Mouse (Mus musculus) limb, embryonic 11.5 days (tissue): ENCODE results near the gene Mpdu1. TPM values are rescaled to one million over a fixed set of nuclear protein-coding genes. Genes with fewer than 3 reads are reported as not detected.
A peak's percentile ranks its signal among the peaks of the same experiment; 100 is the strongest.
"Not testable (repeated sequence)": the region's sequence is repeated elsewhere in the genome, so short reads cannot be mapped to it uniquely, and the experiment has no call there.

Experiments used
- ATAC-seq: fragments of 200-750 bp; cut with Nextera tagmentation; 2 replicates; pipeline ENCODE4 v1.8.0; 2017; ENCODE audit warnings: low read depth; ENCODE audit not compliant: insufficient number of reproducible peaks, low FRiP score, low TSS enrichment
- DNase-seq: peaks from one replicate; pipeline ENCODE4 v3.0.0-alpha.2; 2015; ENCODE audit warnings: low spot score
- H3K27ac ChIP-seq: fragments of 300-500 bp; sonication (generic); replicated peaks from 2 replicates; pipeline ENCODE4 v1.5.1; 2014; ENCODE audit warnings: low read depth, mild to moderate bottlenecking, low read length
- H3K27me3 ChIP-seq: fragments of 300-500 bp; sonication (generic); 2 replicates; pipeline ENCODE4 v1.6.1; 2014; ENCODE audit warnings: mild to moderate bottlenecking, low read length, mixed read lengths; ENCODE audit not compliant: control insufficient read depth, insufficient read depth
- H3K36me3 ChIP-seq: fragments of 300-500 bp; sonication (generic); 2 replicates; pipeline ENCODE4 v1.6.1; 2014; ENCODE audit warnings: mild to moderate bottlenecking, low read length, moderate library complexity, mixed read lengths; ENCODE audit not compliant: control insufficient read depth, insufficient read depth
- H3K4me1 ChIP-seq: fragments of 300-500 bp; sonication (generic); 2 replicates; pipeline ENCODE4 v1.6.1; 2014; ENCODE audit warnings: low read length, mixed read lengths; ENCODE audit not compliant: control insufficient read depth, insufficient read depth
- H3K4me2 ChIP-seq: fragments of 300-500 bp; sonication (generic); 2 replicates; pipeline ENCODE4 v1.6.1; 2014; ENCODE audit warnings: low read depth, mild to moderate bottlenecking, moderate library complexity; ENCODE audit not compliant: severe bottlenecking
- H3K4me3 ChIP-seq: fragments of 300-500 bp; sonication (generic); 2 replicates; pipeline ENCODE4 v1.5.1; 2014; ENCODE audit warnings: low read depth, low read length
- H3K9ac ChIP-seq: fragments of 300-500 bp; sonication (generic); 2 replicates; pipeline ENCODE4 v1.6.1; 2014; ENCODE audit warnings: mild to moderate bottlenecking, low read length
- H3K9me3 ChIP-seq: fragments of 300-500 bp; sonication (generic); 2 replicates; pipeline ENCODE4 v1.6.1; 2016; ENCODE audit warnings: low read length; ENCODE audit not compliant: control insufficient read depth
- WGBS: fragments of 180-500 bp; shearing (Covaris S2); extraction: QIAGEN DNeasy Blood & Tissue Kit; methylation state at CpG from one replicate; pipeline ENCODE4 v1.1.7; 2014; 5-methylcytosine and 5-hydroxymethylcytosine counted together
- polyA plus RNA-seq: library from polyadenylated mRNA; unstranded; fragments of >200 nt; fragmentation: Nextera tagmentation; extraction: Ambion mirVana; gene quantifications from 2 replicates; pipeline ENCODE4 v1.2.1, GENCODE M21; 2014

Gene Mpdu1
- polyA plus RNA-seq, 1 experiment from 2014 or later, result 41.0 TPM

- Histone ChIP-seq H3K27ac (no peak overlapping the region), H3K4me1 (no peaks in the 10 kb centered on the region), H3K36me3 (no peaks in the 10 kb centered on the region), H3K27me3 (no peaks in the 10 kb centered on the region), H3K4me2 (no peak overlapping the region), H3K9me3 (no peaks in the 10 kb centered on the region), H3K9ac (no peak overlapping the region), H3K4me3 (no peak overlapping the region)
- no peak for ATAC-seq
- no peak for DNase-seq
- WGBS, result 69% methylated on average over 1 of the region's 1 CpGs
Measured at GRCm38 (mm10) chr11:69629802-69630201, 32.6 kb downstream of the Mpdu1 start.

GRCm38 (mm10) chr11:69628286-69628685 lies 34.2 kb downstream of the Mpdu1 start:
- no peak overlapping the region for H3K9ac ChIP-seq
- H3K4me3 ChIP-seq, result no peak overlapping the region
- DNase-seq (peak; percentile 91), ATAC-seq (no peak)
- H3K4me1 ChIP-seq, result no peaks in the 10 kb centered on the region
- WGBS, result 33% methylated on average over 6 of the region's 6 CpGs
- H3K9me3 ChIP-seq, result no peaks in the 10 kb centered on the region
- no peaks in the 10 kb centered on the region for H3K27me3 ChIP-seq
- H3K36me3 ChIP-seq, result no peaks in the 10 kb centered on the region
- no peak overlapping the region for H3K4me2 ChIP-seq
- no peak overlapping the region for H3K27ac ChIP-seq

- H3K4me2 ChIP-seq, DNase-seq, H3K4me1 ChIP-seq, H3K27ac ChIP-seq, H3K9ac ChIP-seq, H3K27me3 ChIP-seq, H3K9me3 ChIP-seq, ATAC-seq, H3K36me3 ChIP-seq, H3K4me3 ChIP-seq: not testable (repeated sequence)
- 85% methylated on average over 2 of the region's 2 CpGs for WGBS
Measured at GRCm38 (mm10) chr11:69624339-69624738, 38.1 kb downstream of the Mpdu1 start.

GRCm38 (mm10) chr11:69623006-69623405 lies 39.4 kb downstream of the Mpdu1 start:
- no peak for DNase-seq
- Histone ChIP-seq H3K36me3 (no peaks in the 10 kb centered on the region), H3K27me3 (no peaks in the 10 kb centered on the region), H3K4me3 (no peak overlapping the region), H3K27ac (no peak overlapping the region), H3K4me2 (no peak overlapping the region), H3K9ac (no peak overlapping the region), H3K9me3 (no peaks in the 10 kb centered on the region), H3K4me1 (peaks cover 8% of the 10 kb centered on the region)
- ATAC-seq, result no peak
- WGBS, result 69% methylated on average over 4 of the region's 4 CpGs

- peak overlapping the region; percentile 60 for H3K9ac ChIP-seq
- 0 out of 2 replicates have a peak, but pooled peaks have one; percentile 13 for ATAC-seq
- peak overlapping the region; percentile 70 for H3K4me2 ChIP-seq
- no peak overlapping the region for H3K27ac ChIP-seq
- DNase-seq, result no peak
- no peaks in the 10 kb centered on the region for H3K36me3 ChIP-seq
- peak overlapping the region; percentile 34 for H3K4me3 ChIP-seq
- H3K9me3 ChIP-seq, result no peaks in the 10 kb centered on the region
- no peaks in the 10 kb centered on the region for H3K27me3 ChIP-seq
- 47% methylated on average over 6 of the region's 6 CpGs for WGBS
- peaks cover 8% of the 10 kb centered on the region for H3K4me1 ChIP-seq
Measured at GRCm38 (mm10) chr11:69622406-69622805, 40.0 kb downstream of the Mpdu1 start.

DNA sequence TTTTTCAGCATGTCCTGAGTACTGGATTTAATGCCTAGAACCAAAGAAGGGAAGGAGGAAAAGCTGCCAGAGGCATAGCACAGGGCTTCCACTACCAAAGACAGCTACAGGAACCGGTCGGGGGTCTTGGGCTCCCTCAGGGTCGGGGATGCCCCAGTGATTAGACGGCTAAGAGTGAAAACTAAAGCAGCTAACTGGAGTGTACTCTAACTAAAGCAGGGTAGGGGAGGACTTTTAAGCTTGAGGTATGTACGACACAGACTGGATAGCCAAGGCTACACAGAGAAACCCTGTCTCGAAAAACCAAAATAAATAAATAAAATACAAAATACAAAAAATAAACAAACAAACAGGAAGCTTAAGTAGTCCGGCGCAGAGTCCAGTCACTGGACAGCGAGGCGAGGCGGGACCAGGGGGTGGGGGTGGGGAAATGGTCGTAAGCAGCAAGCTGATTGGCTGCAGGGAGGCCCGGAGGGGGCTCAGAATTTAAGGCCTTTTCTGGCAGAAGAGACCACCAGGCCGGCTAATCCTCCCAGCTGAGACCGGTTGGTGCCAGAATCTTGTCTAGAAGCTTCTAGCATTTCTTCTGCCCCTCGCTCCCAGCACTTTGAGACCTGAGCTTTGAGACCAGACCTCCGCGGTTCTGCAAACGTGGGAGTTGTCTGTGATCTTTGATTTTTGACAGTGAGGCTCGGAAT lies 40.7 kb downstream of the Mpdu1 start, which contains the start of gene Sat2:
Sat2 (plus strand) TSS at position 454 of the 698 bp plus-strand sequence.
- H3K9ac ChIP-seq, result peak within 1 kb of the TSS; percentile 60
- no peaks in the 10 kb centered on the region for H3K9me3 ChIP-seq
- H3K4me1 ChIP-seq, result peaks cover 8% of the 10 kb centered on the region
- H3K4me2 ChIP-seq, result peak within 1 kb of the TSS; percentile 70
- DNase-seq, result peak; percentile 80
- H3K27ac ChIP-seq, result no peak within 1 kb of the TSS
- H3K36me3 ChIP-seq, result no peaks in the 10 kb centered on the region
- ATAC-seq, result peak; percentile 59
- peak within 1 kb of the TSS; percentile 34 for H3K4me3 ChIP-seq
- no peaks in the 10 kb centered on the region for H3K27me3 ChIP-seq
- 1% methylated on average over 20 of the region's 20 CpGs for WGBS

GRCm38 (mm10) chr11:69620394-69621081 lies 41.9 kb downstream of the Mpdu1 start:
- Histone ChIP-seq H3K4me3 (no peak overlapping the region), H3K27ac (no peak overlapping the region), H3K36me3 (no peaks in the 10 kb centered on the region), H3K9me3 (no peaks in the 10 kb centered on the region), H3K27me3 (no peaks in the 10 kb centered on the region), H3K9ac (no peak overlapping the region), H3K4me1 (peaks cover 8% of the 10 kb centered on the region), H3K4me2 (no peak overlapping the region)
- WGBS, result 92% methylated on average over 7 of the region's 7 CpGs
- no peak for DNase-seq
- no peak for ATAC-seq

- H3K4me3 ChIP-seq, result no peak within 1 kb of the TSS
- peaks cover 8% of the 10 kb centered on the region for H3K4me1 ChIP-seq
- H3K27ac ChIP-seq, result no peak within 1 kb of the TSS
- H3K27me3 ChIP-seq, result no peaks in the 10 kb centered on the region
- WGBS, result 67% methylated on average over 5 of the region's 5 CpGs
- DNase-seq (no peak), ATAC-seq (no peak)
- no peaks in the 10 kb centered on the region for H3K9me3 ChIP-seq
- H3K36me3 ChIP-seq, result no peaks in the 10 kb centered on the region
- no peak within 1 kb of the TSS for H3K4me2 ChIP-seq
- no peak within 1 kb of the TSS; the same call in 1 of the 2 replicates for H3K9ac ChIP-seq
Measured at GRCm38 (mm10) chr11:69617805-69618204, 44.6 kb downstream of the Mpdu1 start, which contains the start of gene Shbg. TSS of gene Shbg (minus strand) at chr11:69617905.
